Mouse (Mus musculus) megakaryocyte, adult 5-6 weeks (primary cell): ENCODE measurements around the gene Ceacam19. TPM values are rescaled to one million over a fixed set of nuclear protein-coding genes. Genes with fewer than 3 reads are reported as not detected.

Source experiments
- ATAC-seq: 2 replicates; pipeline ENCODE4 v1.8.0; 2016; ENCODE audit warnings: mild to moderate bottlenecking, inconsistent platforms; ENCODE audit not compliant: poor library complexity, severe bottlenecking
- total RNA-seq, 2 experiments: library from RNA; stranded (forward) in 1 of 2; stranded (reverse) in 1 of 2; fragments of 153-499, 151-499 nt in 1 of 2; fragments of 221-1000, 200-1000 nt in 1 of 2; gene quantifications; 2 replicates each; pipeline versions ENCODE4 v1.2.3 to v1.2.4; 2015 to 2017

Ceacam19 gene
- total RNA-seq, 2 experiments from 2014 or later = 1.2 to 2.4 TPM

- no peak for ATAC-seq
Measured at GRCm38 (mm10) chr7:19842885-19843504, 44.8 kb downstream of the Ceacam19 start.

- no peak for ATAC-seq
Measured at GRCm38 (mm10) chr7:19841686-19842413, 45.9 kb downstream of the Ceacam19 start.

- no peak for ATAC-seq
Measured at GRCm38 (mm10) chr7:19840936-19841335, 46.8 kb downstream of the Ceacam19 start.

- no peak for ATAC-seq
Measured at GRCm38 (mm10) chr7:19840371-19840770, 47.4 kb downstream of the Ceacam19 start.

GRCm38 (mm10) chr7:19836843-19837242, 50.9 kb downstream of the Ceacam19 start:
- no peak for ATAC-seq

GRCm38 (mm10) chr7:19834055-19834454, 53.7 kb downstream of the Ceacam19 start:
- no peak for ATAC-seq

- peak; percentile 43 for ATAC-seq
Measured at GRCm38 (mm10) chr7:19831837-19832236, 55.9 kb downstream of the Ceacam19 start.

GRCm38 (mm10) chr7:19830682-19831156, 57.0 kb downstream of the Ceacam19 start:
- ATAC-seq = peak; percentile 95

GRCm38 (mm10) chr7:19829694-19830093, 58.1 kb downstream of the Ceacam19 start:
- ATAC-seq = no peak

GRCm38 (mm10) chr7:19826756-19827155, 61.0 kb downstream of the Ceacam19 start:
- ATAC-seq = no peak

Other genes starting within 250 kb of the Ceacam19 start
- gene Clptm1, start 222.9 kb downstream of the Ceacam19 start, total RNA-seq (2015) = 56.6 and 62.8 TPM in 2 replicates
- 33.2 and 37.8 TPM in 2 replicates for gene Clptm1, start 222.9 kb downstream of the Ceacam19 start, total RNA-seq (2017)
- gene Apoc2, start 210.0 kb downstream of the Ceacam19 start, total RNA-seq (2015) = 90.8 and 107 TPM in 2 replicates
- gene Apoc2, start 210.0 kb downstream of the Ceacam19 start, total RNA-seq (2017) = 79.2 and 97.6 TPM in 2 replicates
- not detected in 2 replicates for gene Gm44805, start 206.5 kb downstream of the Ceacam19 start, total RNA-seq (2015)
- gene Gm44805, start 206.5 kb downstream of the Ceacam19 start, total RNA-seq (2017) = not detected in 2 replicates
- gene Apoc4, start 206.5 kb downstream of the Ceacam19 start, total RNA-seq (2015) = not detected in 2 replicates
- gene Apoc4, start 206.5 kb downstream of the Ceacam19 start, total RNA-seq (2017) = 0.04 TPM in 1 of 2 replicates, not detected in the other
- 3.8 and 7.8 TPM in 2 replicates for gene Apoc1, start 195.3 kb downstream of the Ceacam19 start, total RNA-seq (2015)
- gene Apoc1, start 195.3 kb downstream of the Ceacam19 start, total RNA-seq (2017) = 4.2 and 15.8 TPM in 2 replicates
- gene Apoe, start 188.8 kb downstream of the Ceacam19 start, total RNA-seq (2015) = 104 and 106 TPM in 2 replicates
- gene Apoe, start 188.8 kb downstream of the Ceacam19 start, total RNA-seq (2017) = 609 and 642 TPM in 2 replicates
- 17.0 and 19.6 TPM in 2 replicates for gene Tomm40, start 172.5 kb downstream of the Ceacam19 start, total RNA-seq (2015)
- gene Tomm40, start 172.5 kb downstream of the Ceacam19 start, total RNA-seq (2017) = 8.6 and 12.6 TPM in 2 replicates
- 0.51 and 0.78 TPM in 2 replicates for gene Nectin2, start 137.5 kb downstream of the Ceacam19 start, total RNA-seq (2015)
- 0.37 and 0.66 TPM in 2 replicates for gene Nectin2, start 137.5 kb downstream of the Ceacam19 start, total RNA-seq (2017)
- gene Bcam, start 116.9 kb downstream of the Ceacam19 start, total RNA-seq (2015) = not detected in 2 replicates
- gene Bcam, start 116.9 kb downstream of the Ceacam19 start, total RNA-seq (2017) = 0.29 TPM in 1 of 2 replicates, not detected in the other
- not detected in 2 replicates for gene Cblc, start 91.2 kb downstream of the Ceacam19 start, total RNA-seq (2015)
- not detected in 2 replicates for gene Cblc, start 91.2 kb downstream of the Ceacam19 start, total RNA-seq (2017)
- gene Bcl3, start 65.2 kb downstream of the Ceacam19 start, total RNA-seq (2015) = 29.2 and 39.1 TPM in 2 replicates
- gene Bcl3, start 65.2 kb downstream of the Ceacam19 start, total RNA-seq (2017) = 9.7 and 17.1 TPM in 2 replicates
- not detected in 2 replicates for gene Gm19345, start 36.0 kb downstream of the Ceacam19 start, total RNA-seq (2015)
- gene Gm19345, start 36.0 kb downstream of the Ceacam19 start, total RNA-seq (2017) = not detected in 2 replicates
- gene Ceacam16, start 26.7 kb downstream of the Ceacam19 start, total RNA-seq (2015) = 0.47 and 0.75 TPM in 2 replicates
- 0.18 and 0.28 TPM in 2 replicates for gene Ceacam16, start 26.7 kb downstream of the Ceacam19 start, total RNA-seq (2017)
- 7.8 TPM in 2 replicates for gene Pvr, start 33.2 kb upstream of the Ceacam19 start, total RNA-seq (2015)
- 7.6 TPM in 2 replicates for gene Pvr, start 33.2 kb upstream of the Ceacam19 start, total RNA-seq (2017)
- 0.31 TPM in 1 of 2 replicates, not detected in the other for gene Igsf23, start 62.8 kb upstream of the Ceacam19 start, total RNA-seq (2015)
- 0.11 TPM in 1 of 2 replicates, not detected in the other for gene Igsf23, start 62.8 kb upstream of the Ceacam19 start, total RNA-seq (2017)
- not detected in 2 replicates for gene Ceacam20, start 77.4 kb upstream of the Ceacam19 start, total RNA-seq (2015)
- gene Ceacam20, start 77.4 kb upstream of the Ceacam19 start, total RNA-seq (2017) = not detected in 2 replicates
- gene Nlrp9b, start 103.5 kb upstream of the Ceacam19 start, total RNA-seq (2015) = not detected in 2 replicates
- gene Nlrp9b, start 103.5 kb upstream of the Ceacam19 start, total RNA-seq (2017) = not detected in 2 replicates
- gene Vmn1r91, start 211.7 kb upstream of the Ceacam19 start, total RNA-seq (2015) = not detected in 2 replicates
- not detected in 2 replicates for gene Vmn1r91, start 211.7 kb upstream of the Ceacam19 start, total RNA-seq (2017)
- not detected in 2 replicates for gene Gm16442, start 234.6 kb upstream of the Ceacam19 start, total RNA-seq (2015)
- gene Gm16442, start 234.6 kb upstream of the Ceacam19 start, total RNA-seq (2017) = not detected in 2 replicates